Comparison of ENCODE assay signal across 33 mouse cellular contexts in the genomic region with DNA sequence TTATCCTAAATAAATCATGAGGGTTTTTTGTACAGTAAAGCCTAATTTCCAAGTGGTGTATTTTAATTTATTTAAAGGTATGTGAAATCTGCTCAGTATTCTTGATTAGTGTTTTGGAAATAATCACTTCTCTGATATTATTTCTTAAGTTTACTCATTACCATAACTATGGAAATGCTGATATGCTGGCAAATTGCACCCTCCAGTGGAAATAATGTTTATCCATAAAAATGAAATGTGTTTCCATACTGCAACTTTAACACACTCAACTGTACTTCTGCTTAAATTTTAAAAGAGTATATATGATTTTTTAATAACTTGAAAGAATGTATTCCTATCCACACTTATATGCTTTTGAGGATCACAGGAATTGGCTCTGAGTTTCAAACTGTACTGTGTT. TPM values are rescaled to one million over a fixed set of nuclear protein-coding genes. Genes with fewer than 3 reads are reported as not detected.
DNase-seq lines count a peak whose midpoint lies in the region; ATAC-seq and TF ChIP-seq lines count a peak whose summit lies in the region.
"Had no signal": no experiment of that assay in that cellular context is flagged by ENCODE, and none has a peak within 500 bp of the region (broad histone marks: within the 10 kb centered on the region; RNA-seq: fewer than 3 reads in every experiment).

No protein-coding gene starts in this region.

- H3K4me3 ChIP-seq in hindbrain, embryonic 14.5 days (replicated peaks; ENCODE audit: low read length), result no peak overlapping the region
- no peak overlapping the region for H3K4me3 ChIP-seq in hindbrain, embryonic 10.5 days
- no peak overlapping the region for H3K4me3 ChIP-seq in left cerebral cortex, adult 2 months
- H3K4me3 ChIP-seq: embryonic facial prominence, embryonic 10.5 days; embryonic facial prominence, embryonic 15.5 days; forebrain, embryonic 15.5 days; heart, adult 2 months; heart, embryonic 12.5 days; limb, embryonic 12.5 days; liver, embryonic 15.5 days; lung, embryonic 15.5 days; myocyte; neural tube, embryonic 12.5 days had no signal

- intact Hi-C loops in left cerebral cortex, adult 2 months (cut with DNase I), result no loop called here

- peak; percentile 9; the same call in 1 of the 2 replicates for TF ChIP-seq CTCF in left cerebral cortex, adult 2 months (IDR thresholded peaks at IDR 0.05)

- no peaks in the 10 kb centered on the region for H3K4me1 ChIP-seq in hindbrain, embryonic 14.5 days (replicated peaks; ENCODE audit: control insufficient read depth, insufficient read depth, low read length)
- H3K4me1 ChIP-seq in hindbrain, embryonic 10.5 days (replicated peaks), result no peaks in the 10 kb centered on the region
- H3K4me1 ChIP-seq: embryonic facial prominence, embryonic 10.5 days; embryonic facial prominence, embryonic 15.5 days; forebrain, embryonic 15.5 days; heart, embryonic 12.5 days; limb, embryonic 12.5 days; liver, embryonic 15.5 days; lung, embryonic 15.5 days; neural tube, embryonic 12.5 days had no signal

- no peak overlapping the region for H3K4me2 ChIP-seq in hindbrain, embryonic 14.5 days (replicated peaks)
- H3K4me2 ChIP-seq: embryonic facial prominence, embryonic 15.5 days; forebrain, embryonic 15.5 days; heart, embryonic 12.5 days; limb, embryonic 12.5 days; liver, embryonic 15.5 days; lung, embryonic 15.5 days; neural tube, embryonic 12.5 days had no signal

- no peak overlapping the region for H3K27ac ChIP-seq in hindbrain, embryonic 14.5 days
- no peak overlapping the region for H3K27ac ChIP-seq in hindbrain, embryonic 10.5 days
- H3K27ac ChIP-seq in left cerebral cortex, adult 2 months, result no peak overlapping the region
- H3K27ac ChIP-seq: embryonic facial prominence, embryonic 10.5 days; embryonic facial prominence, embryonic 15.5 days; forebrain, embryonic 15.5 days; heart, adult 2 months; limb, embryonic 12.5 days; liver, embryonic 15.5 days; lung, embryonic 15.5 days; macrophage; neural tube, embryonic 12.5 days had no signal

- H3K27me3 ChIP-seq in hindbrain, embryonic 14.5 days (ENCODE audit: control insufficient read depth, insufficient read depth, low read length), result no peaks in the 10 kb centered on the region
- no peaks in the 10 kb centered on the region for H3K27me3 ChIP-seq in hindbrain, embryonic 10.5 days (ENCODE audit: insufficient read depth, poor library complexity, severe bottlenecking)
- H3K27me3 ChIP-seq: embryonic facial prominence, embryonic 15.5 days; forebrain, embryonic 15.5 days; heart, embryonic 12.5 days; limb, embryonic 12.5 days; liver, embryonic 15.5 days; lung, embryonic 15.5 days; neural tube, embryonic 12.5 days had no signal

- no peak overlapping the region for H3K9ac ChIP-seq in hindbrain, embryonic 14.5 days
- H3K9ac ChIP-seq: embryonic facial prominence, embryonic 15.5 days; forebrain, embryonic 15.5 days; heart, embryonic 12.5 days; limb, embryonic 12.5 days; liver, embryonic 15.5 days; lung, embryonic 15.5 days; neural tube, embryonic 12.5 days had no signal

- H3K9me3 ChIP-seq in hindbrain, embryonic 14.5 days (ENCODE audit: control insufficient read depth, low read length), result no peaks in the 10 kb centered on the region
- peaks cover 5% of the 10 kb centered on the region; the same call in 1 of the 2 replicates for H3K9me3 ChIP-seq in hindbrain, embryonic 10.5 days
- H3K9me3 ChIP-seq: embryonic facial prominence, embryonic 10.5 days; embryonic facial prominence, embryonic 15.5 days; forebrain, embryonic 15.5 days; limb, embryonic 12.5 days; liver, embryonic 15.5 days; lung, embryonic 15.5 days; neural tube, embryonic 12.5 days had no signal

- no peaks in the 10 kb centered on the region for H3K36me3 ChIP-seq in hindbrain, embryonic 14.5 days (replicated peaks; ENCODE audit: control insufficient read depth, insufficient read depth)
- no peaks in the 10 kb centered on the region for H3K36me3 ChIP-seq in hindbrain, embryonic 10.5 days
- H3K36me3 ChIP-seq: embryonic facial prominence, embryonic 10.5 days; embryonic facial prominence, embryonic 15.5 days; forebrain, embryonic 15.5 days; heart, embryonic 12.5 days; limb, embryonic 12.5 days; liver, embryonic 15.5 days; lung, embryonic 15.5 days; neural tube, embryonic 12.5 days had no signal

- DNase-seq in hindbrain, embryonic 14.5 days (ENCODE audit: low spot score), result peak; percentile 55
- DNase-seq in hindbrain, embryonic 10.5 days (ENCODE audit: low spot score), result no peak
- no peak for DNase-seq in left cerebral cortex, adult 2 months (ENCODE audit: extremely low spot score in 1 of 2, low spot score in 2 of 2)
- DNase-seq in left cerebral cortex, adult 18-20 months (ENCODE audit: low spot score in 2 of 2), result no peak
- peak; percentile 37 for DNase-seq in retina, embryonic 14.5 days (ENCODE audit: low spot score)
- no peak for DNase-seq in retina, postnatal 1 day
- DNase-seq in ovary, adult 18-20 months (ENCODE audit: low spot score), result no peak
- DNase-seq: adrenal gland, adult 2 months; adrenal gland, postnatal 36 days; cerebellum, adult 2 months; cerebellum, postnatal 14 days; heart, adult 2 months; kidney, adult 18-20 months; kidney, postnatal 4 days; right cerebral cortex, postnatal 14 days had no signal

- ATAC-seq in hindbrain, embryonic 14.5 days (ENCODE audit: low FRiP score), result no peak
- ATAC-seq: activated CD4-positive, CD25-positive, alpha-beta regulatory T cell, adult 4 months; forebrain, embryonic 15.5 days; midbrain, embryonic 16.5 days had no signal

RNA-seq across cellular contexts. Expression of gene Zbtb41, which starts 16.3 kb away (rescaled TPM):
- polyA plus RNA-seq in hindbrain, embryonic 14.5 days (2014; fragmentation: Nextera tagmentation; extraction: Ambion mirVana), result 25.5 and 29.5 TPM in 2 replicates
- polyA plus RNA-seq in hindbrain, embryonic 10.5 days (2016; fragmentation: Nextera tagmentation; extraction: Ambion mirVana), result 9.0 and 11.2 TPM in 2 replicates
- total RNA-seq in left cerebral cortex, adult 2 months (2021), result 10 to 100 TPM; 26.8 to 27.4 TPM
- 10 to 100 TPM; 27.4 to 32.2 TPM for total RNA-seq in left cerebral cortex, adult 18-20 months (2021)

RNA-seq across cellular contexts. Expression of gene Crb1, which starts 28.9 kb away (rescaled TPM):
- 1.2 and 2.0 TPM in 2 replicates for polyA plus RNA-seq in hindbrain, embryonic 14.5 days (2014; fragmentation: Nextera tagmentation; extraction: Ambion mirVana)
- polyA plus RNA-seq in hindbrain, embryonic 10.5 days (2016; fragmentation: Nextera tagmentation; extraction: Ambion mirVana), result 1.3 and 1.7 TPM in 2 replicates
- 1 to 10 TPM; 1.1 to 1.2 TPM for total RNA-seq in left cerebral cortex, adult 2 months (2021)
- total RNA-seq in left cerebral cortex, adult 18-20 months (2021), result 1 to 10 TPM in 1 of 2 experiments, under 1 TPM in 1; 0.86 to 1.0 TPM
- total RNA-seq: adrenal gland, adult 2 months; adrenal gland, postnatal 36 days; gastrocnemius, adult 8-10 months; gastrocnemius, postnatal 4 days; hematopoietic stem cell, adult 5-6 weeks; liver, adult 2 months; megakaryocyte-erythroid progenitor cell, adult 5-6 weeks had no signal
- polyA plus RNA-seq: activated CD4-positive, CD25-positive, alpha-beta regulatory T cell, adult 4 months; adrenal gland, adult 2 months; embryonic facial prominence, embryonic 15.5 days; liver, adult 2 months; liver, embryonic 15.5 days; macrophage; small intestine, adult 2 months had no signal

RNA-seq across cellular contexts. Expression of gene Aspm, which starts 48.8 kb away (rescaled TPM):
- polyA plus RNA-seq in hindbrain, embryonic 14.5 days (2014; fragmentation: Nextera tagmentation; extraction: Ambion mirVana), result 3.7 and 5.3 TPM in 2 replicates
- 16.5 and 22.1 TPM in 2 replicates for polyA plus RNA-seq in hindbrain, embryonic 10.5 days (2016; fragmentation: Nextera tagmentation; extraction: Ambion mirVana)
- under 1 TPM; 0.48 to 0.51 TPM for total RNA-seq in left cerebral cortex, adult 2 months (2021)
- under 1 TPM; 0.45 to 0.49 TPM for total RNA-seq in left cerebral cortex, adult 18-20 months (2021)

Comparison
In these comparisons a context has a peak if more than half of its experiments do, and no peak if none do; other contexts are left out.
1. DNase-seq: peak in hindbrain, embryonic 14.5 days (single experiment) and retina, embryonic 14.5 days (single experiment); none in hindbrain, embryonic 10.5 days (single experiment), left cerebral cortex, adult 2 months (0 of 2), left cerebral cortex, adult 18-20 months (0 of 2), retina, postnatal 1 day (single experiment) and ovary, adult 18-20 months (single experiment).